In the genomic region with DNA sequence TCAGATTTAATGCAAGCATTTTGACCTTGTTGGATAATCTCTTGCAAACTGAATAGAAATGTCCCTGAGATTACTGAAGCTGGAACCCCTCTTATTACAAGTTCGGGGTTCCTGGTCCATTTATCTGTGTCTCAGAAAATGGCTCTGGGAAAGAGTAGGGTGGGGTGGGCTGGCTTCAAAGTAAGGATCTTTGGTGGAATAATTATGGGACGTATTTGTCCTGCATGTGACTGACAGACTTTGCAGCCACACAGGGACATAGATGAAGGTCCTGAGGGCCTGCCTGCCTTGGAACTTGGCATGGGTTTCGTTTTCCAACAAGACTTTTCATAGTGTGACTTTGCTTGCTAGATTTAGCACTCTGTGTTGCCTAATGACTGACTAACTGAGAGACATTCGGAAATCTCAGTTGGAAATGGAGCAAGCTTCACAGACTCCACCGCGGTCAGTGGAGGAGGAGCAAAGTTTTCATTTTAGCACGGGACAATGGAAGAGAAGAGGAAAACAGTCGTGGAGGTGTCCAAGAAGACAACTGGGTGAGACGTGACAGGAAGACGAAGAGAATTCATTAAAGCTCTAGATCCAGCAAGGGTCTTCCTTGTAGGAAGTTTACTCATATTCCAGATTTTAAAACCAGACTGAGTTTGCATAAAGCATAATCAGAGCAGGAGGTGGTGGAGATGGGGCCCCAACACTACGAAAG, we compare ENCODE assay signal across 8 mouse cellular contexts. TPM values are rescaled to one million over a fixed set of nuclear protein-coding genes. Genes with fewer than 3 reads are reported as not detected.
DNase-seq lines count a peak whose midpoint lies in the region; ATAC-seq and TF ChIP-seq lines count a peak whose summit lies in the region.

No protein-coding gene starts in this region.

- H3K9me3 ChIP-seq in heart, embryonic 15.5 days (replicated peaks): no peaks in the 10 kb centered on the region
- no peaks in the 10 kb centered on the region for H3K9me3 ChIP-seq in embryonic facial prominence, embryonic 10.5 days
- no peaks in the 10 kb centered on the region for H3K9me3 ChIP-seq in hindbrain, embryonic 15.5 days
- no peaks in the 10 kb centered on the region for H3K9me3 ChIP-seq in midbrain, embryonic 16.5 days (replicated peaks; ENCODE audit: control insufficient read depth, low read length, poor library complexity, severe bottlenecking)

- peak overlapping the region; percentile 98 for H3K4me2 ChIP-seq in heart, embryonic 15.5 days
- H3K4me2 ChIP-seq in hindbrain, embryonic 15.5 days: peak overlapping the region; percentile 72
- peak overlapping the region; percentile 64 for H3K4me2 ChIP-seq in midbrain, embryonic 16.5 days (ENCODE audit: low read length)

- intact Hi-C loops in heart, adult 2 months (cut with DNase I): no loop called here
- intact Hi-C loops in gastrocnemius, postnatal 14 days (cut with DNase I; ENCODE audit: low total_unique reads): no loop called here

- no peak overlapping the region for H3K9ac ChIP-seq in heart, embryonic 15.5 days
- no peak overlapping the region for H3K9ac ChIP-seq in heart, adult 2 months (ENCODE audit: low read depth, low read length)
- peak overlapping the region; percentile 98 for H3K9ac ChIP-seq in hindbrain, embryonic 15.5 days
- H3K9ac ChIP-seq in midbrain, embryonic 16.5 days (ENCODE audit: low read depth, low read length): peak overlapping the region; percentile 99

- no peaks in the 10 kb centered on the region for H3K79me2 ChIP-seq in heart, adult 2 months (replicated peaks; ENCODE audit: control insufficient read depth, insufficient read depth, low read length)

- peaks cover 18% of the 10 kb centered on the region for H3K4me1 ChIP-seq in heart, embryonic 15.5 days (replicated peaks)
- H3K4me1 ChIP-seq in heart, adult 2 months (ENCODE audit: control insufficient read depth, insufficient read depth, low read length): no peaks in the 10 kb centered on the region
- H3K4me1 ChIP-seq in embryonic facial prominence, embryonic 10.5 days: peaks cover 16% of the 10 kb centered on the region
- peaks cover 18% of the 10 kb centered on the region for H3K4me1 ChIP-seq in hindbrain, embryonic 15.5 days (replicated peaks)
- peaks cover 16% of the 10 kb centered on the region for H3K4me1 ChIP-seq in midbrain, embryonic 16.5 days (ENCODE audit: control insufficient read depth, insufficient read depth, low read length)

- H3K4me3 ChIP-seq in heart, embryonic 15.5 days: peak overlapping the region; percentile 72
- no peak overlapping the region for H3K4me3 ChIP-seq in heart, adult 2 months
- H3K4me3 ChIP-seq in embryonic facial prominence, embryonic 10.5 days: peak overlapping the region; percentile 78
- H3K4me3 ChIP-seq in hindbrain, embryonic 15.5 days: peak overlapping the region; percentile 79
- H3K4me3 ChIP-seq in midbrain, embryonic 16.5 days (ENCODE audit: low read depth, low read length): peak overlapping the region; percentile 90

- no peak for DNase-seq in heart, adult 2 months
- no peak for DNase-seq in embryonic facial prominence, embryonic 10.5 days (ENCODE audit: low spot score)
- no peak for DNase-seq in gastrocnemius, postnatal 14 days
- no peak for DNase-seq in layer of hippocampus, adult 18-20 months (ENCODE audit: low spot score in 2 of 2)
- no peak for DNase-seq in embryo, embryonic 10.5 days (ENCODE audit: low spot score)

- ATAC-seq in heart, embryonic 15.5 days (replicated peaks; ENCODE audit: insufficient number of reproducible peaks, insufficient read depth, low FRiP score, low read depth): no peak
- ATAC-seq in hindbrain, embryonic 15.5 days (ENCODE audit: low FRiP score, low read depth): no peak
- no peak for ATAC-seq in midbrain, embryonic 16.5 days

- no peak for TF ChIP-seq CTCF in heart, adult 2 months (IDR thresholded peaks at IDR 0.05)

- no peak for TF ChIP-seq POLR2A in heart, adult 2 months (IDR thresholded peaks at IDR 0.05; ENCODE audit: insufficient read depth, low read depth, low read length)

- peaks cover 52% of the 10 kb centered on the region for H3K27me3 ChIP-seq in heart, embryonic 15.5 days
- peaks cover 17% of the 10 kb centered on the region for H3K27me3 ChIP-seq in heart, adult 2 months (ENCODE audit: control insufficient read depth, insufficient read depth, low read length)
- H3K27me3 ChIP-seq in embryonic facial prominence, embryonic 10.5 days (replicated peaks; ENCODE audit: low read depth, poor library complexity, severe bottlenecking): peaks cover 39% of the 10 kb centered on the region
- H3K27me3 ChIP-seq in hindbrain, embryonic 15.5 days: no peaks in the 10 kb centered on the region
- no peaks in the 10 kb centered on the region for H3K27me3 ChIP-seq in midbrain, embryonic 16.5 days (ENCODE audit: control insufficient read depth, insufficient read depth, low read depth, low read length)

- WGBS in heart, embryonic 15.5 days: 19% methylated on average over 11 of the region's 11 CpGs
- WGBS in heart, adult 2 months: 16% methylated on average over 11 of the region's 11 CpGs
- WGBS in embryonic facial prominence, embryonic 10.5 days: 20% methylated on average over 11 of the region's 11 CpGs
- WGBS in hindbrain, embryonic 15.5 days: 17% methylated on average over 11 of the region's 11 CpGs
- WGBS in midbrain, embryonic 16.5 days: 9% methylated on average over 11 of the region's 11 CpGs

- TF ChIP-seq EP300 in heart, adult 2 months (IDR thresholded peaks at IDR 0.05; ENCODE audit: insufficient read depth, low read depth, low read length): no peak

- H3K27ac ChIP-seq in heart, embryonic 15.5 days: no peak overlapping the region
- H3K27ac ChIP-seq in heart, adult 2 months: no peak overlapping the region
- H3K27ac ChIP-seq in embryonic facial prominence, embryonic 10.5 days (replicated peaks): peak overlapping the region; percentile 83; the same call in 1 of the 2 replicates
- peak overlapping the region; percentile 96 for H3K27ac ChIP-seq in hindbrain, embryonic 15.5 days (replicated peaks)
- peak overlapping the region; percentile 100 for H3K27ac ChIP-seq in midbrain, embryonic 16.5 days (ENCODE audit: low read length)

- no peaks in the 10 kb centered on the region for H3K36me3 ChIP-seq in heart, embryonic 15.5 days
- no peaks in the 10 kb centered on the region for H3K36me3 ChIP-seq in heart, adult 2 months (ENCODE audit: control insufficient read depth, insufficient read depth, low read length)
- H3K36me3 ChIP-seq in embryonic facial prominence, embryonic 10.5 days (replicated peaks): no peaks in the 10 kb centered on the region
- H3K36me3 ChIP-seq in hindbrain, embryonic 15.5 days: no peaks in the 10 kb centered on the region
- H3K36me3 ChIP-seq in midbrain, embryonic 16.5 days (ENCODE audit: control insufficient read depth, insufficient read depth, low read length): no peaks in the 10 kb centered on the region

RNA-seq across cellular contexts. Expression of a gene that starts 0.7 kb away (rescaled TPM):
- polyA plus RNA-seq in heart, embryonic 15.5 days (2015; fragmentation: Nextera tagmentation; extraction: Ambion mirVana): 1.0 and 2.2 TPM in 2 replicates
- under 1 TPM; 0.10 to 0.16 TPM for total RNA-seq in heart, adult 2 months (2021)
- 0.23 and 0.35 TPM in 2 replicates for polyA plus RNA-seq in heart, adult 2 months (2012; rRNA removed)
- polyA plus RNA-seq in embryonic facial prominence, embryonic 10.5 days (2016; fragmentation: Nextera tagmentation; extraction: Ambion mirVana): 13.3 and 14.4 TPM in 2 replicates
- polyA plus RNA-seq in hindbrain, embryonic 15.5 days (2015; fragmentation: Nextera tagmentation; extraction: Ambion mirVana): 68.1 and 71.8 TPM in 2 replicates
- 62.0 and 62.8 TPM in 2 replicates for polyA plus RNA-seq in midbrain, embryonic 16.5 days (2015; fragmentation: Nextera tagmentation; extraction: Ambion mirVana)
- total RNA-seq in gastrocnemius, postnatal 14 days (2021): under 1 TPM in 1 of 2 experiments, not detected in 1; 0.16 TPM
- 100 to 1,000 TPM; 205 to 208 TPM for total RNA-seq in layer of hippocampus, adult 18-20 months (2021)

Comparison
In these comparisons a context has a peak if more than half of its experiments do, and no peak if none do; other contexts are left out.
1. H3K27ac ChIP-seq: peak in embryonic facial prominence, embryonic 10.5 days (single experiment), hindbrain, embryonic 15.5 days (single experiment) and midbrain, embryonic 16.5 days (single experiment); none in heart, embryonic 15.5 days (single experiment) and heart, adult 2 months (single experiment).
2. H3K9ac ChIP-seq: peak in hindbrain, embryonic 15.5 days (single experiment) and midbrain, embryonic 16.5 days (single experiment); none in heart, embryonic 15.5 days (single experiment) and heart, adult 2 months (single experiment).
3. Peak in every context shown above with its lines, with median percentiles within 50 percentile points of each other: H3K4me2 ChIP-seq.